Mouse (Mus musculus) midbrain, embryonic 14.5 days (tissue): ENCODE data around the gene Gm20388. TPM values are rescaled to one million over a fixed set of nuclear protein-coding genes. Genes with fewer than 3 reads are reported as not detected.
A peak's percentile ranks its signal among the peaks of the same experiment; 100 is the strongest.
"Not testable (repeated sequence)": the region's sequence is repeated elsewhere in the genome, so short reads cannot be mapped to it uniquely, and the experiment has no call there.

Experiments
- ATAC-seq: fragments of 200-750 bp; cut with Nextera tagmentation; 2 replicates; pipeline ENCODE4 v1.8.0; 2017; ENCODE audit warnings: moderate number of reproducible peaks, moderate library complexity; ENCODE audit not compliant: low FRiP score, low TSS enrichment
- DNase-seq: peaks from one replicate; pipeline ENCODE4 v3.0.0-alpha.2; 2015
- H3K27ac ChIP-seq: fragments of 300-500 bp; sonication (generic); replicated peaks from 2 replicates; pipeline ENCODE4 v1.5.1; 2014; ENCODE audit warnings: mild to moderate bottlenecking, low read depth, low read length, moderate library complexity
- H3K27me3 ChIP-seq: fragments of 300-500 bp; sonication (generic); 2 replicates; pipeline ENCODE4 v1.6.1; 2014; ENCODE audit warnings: low read length, control low read depth, mixed read lengths; ENCODE audit not compliant: control insufficient read depth, insufficient read depth
- H3K36me3 ChIP-seq: fragments of 300-500 bp; sonication (generic); 2 replicates; pipeline ENCODE4 v1.6.1; 2014; ENCODE audit warnings: low read length, control low read depth; ENCODE audit not compliant: control insufficient read depth, insufficient read depth
- H3K4me1 ChIP-seq: fragments of 300-500 bp; sonication (generic); 2 replicates; pipeline ENCODE4 v1.6.1; 2014; ENCODE audit warnings: mild to moderate bottlenecking, antibody characterized with exemption, low read length, control low read depth; ENCODE audit not compliant: control insufficient read depth, insufficient read depth
- H3K4me2 ChIP-seq: fragments of 300-500 bp; sonication (generic); 2 replicates; pipeline ENCODE4 v1.6.1; 2014; ENCODE audit warnings: mild to moderate bottlenecking, low read length, moderate library complexity
- H3K4me3 ChIP-seq: fragments of 300-500 bp; sonication (generic); replicated peaks from 2 replicates; pipeline ENCODE4 v1.5.1; 2014; ENCODE audit warnings: low read depth, low read length
- H3K9ac ChIP-seq: fragments of 300-500 bp; sonication (generic); replicated peaks from 2 replicates; pipeline ENCODE4 v1.6.1; 2014; ENCODE audit warnings: mild to moderate bottlenecking, low read length, moderate library complexity
- H3K9me3 ChIP-seq: fragments of 300-500 bp; sonication (generic); 2 replicates; pipeline ENCODE4 v1.6.1; 2016; ENCODE audit warnings: low read length, control low read depth, mixed read lengths; ENCODE audit not compliant: control insufficient read depth
- WGBS: fragments of 180-500 bp; shearing (Covaris S2); extraction: QIAGEN DNeasy Blood & Tissue Kit; methylation state at CpG from one replicate; pipeline ENCODE4 v1.1.7; 2014; 5-methylcytosine and 5-hydroxymethylcytosine counted together
- polyA plus RNA-seq: library from polyadenylated mRNA; unstranded; fragments of >200 nt; fragmentation: Nextera tagmentation; extraction: Ambion mirVana; gene quantifications from 2 replicates; pipeline ENCODE4 v1.2.1, GENCODE M21; 2014

The Gm20388 gene
- polyA plus RNA-seq, 1 experiment from 2014 or later: 4.1 TPM

DNA sequence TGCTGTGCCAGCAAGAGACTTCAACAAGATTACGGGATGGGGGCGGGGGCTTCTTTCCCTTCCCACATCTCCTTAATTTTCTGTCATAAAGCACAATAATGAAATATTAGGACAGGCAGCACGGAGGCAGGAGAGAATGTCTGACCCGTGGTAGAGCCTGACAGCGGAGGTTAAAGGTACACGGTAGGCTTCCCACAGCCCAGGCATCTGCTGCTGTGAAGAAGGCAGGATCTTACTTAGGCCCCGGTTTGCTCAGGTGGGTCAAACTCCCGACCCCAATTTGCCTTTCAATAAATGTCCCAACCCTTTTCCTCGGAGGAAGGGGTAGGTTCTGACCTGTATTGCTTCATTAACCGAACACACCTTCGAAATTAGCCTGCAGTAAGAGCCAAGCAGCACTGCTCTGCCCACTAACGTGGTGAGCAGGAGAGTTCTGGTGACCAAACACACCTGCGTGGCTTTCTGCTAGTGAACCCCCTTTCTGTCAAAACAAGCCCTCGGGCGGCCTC lies 3894.6 kb downstream of the Gm20388 start:
- H3K9ac ChIP-seq: peak overlapping the region; percentile 93; the same call in 1 of the 2 replicates
- DNase-seq (no peak), ATAC-seq (peak; percentile 53; the same call in 1 of the 2 replicates)
- H3K4me1 ChIP-seq: peaks cover 14% of the 10 kb centered on the region
- H3K36me3 ChIP-seq: no peaks in the 10 kb centered on the region
- no peaks in the 10 kb centered on the region for H3K9me3 ChIP-seq
- H3K27me3 ChIP-seq: no peaks in the 10 kb centered on the region
- peak overlapping the region; percentile 84 for H3K4me3 ChIP-seq
- peak overlapping the region; percentile 87 for H3K4me2 ChIP-seq
- H3K27ac ChIP-seq: peak overlapping the region; percentile 84
- WGBS: 13% methylated on average over 15 of the region's 15 CpGs

DNA sequence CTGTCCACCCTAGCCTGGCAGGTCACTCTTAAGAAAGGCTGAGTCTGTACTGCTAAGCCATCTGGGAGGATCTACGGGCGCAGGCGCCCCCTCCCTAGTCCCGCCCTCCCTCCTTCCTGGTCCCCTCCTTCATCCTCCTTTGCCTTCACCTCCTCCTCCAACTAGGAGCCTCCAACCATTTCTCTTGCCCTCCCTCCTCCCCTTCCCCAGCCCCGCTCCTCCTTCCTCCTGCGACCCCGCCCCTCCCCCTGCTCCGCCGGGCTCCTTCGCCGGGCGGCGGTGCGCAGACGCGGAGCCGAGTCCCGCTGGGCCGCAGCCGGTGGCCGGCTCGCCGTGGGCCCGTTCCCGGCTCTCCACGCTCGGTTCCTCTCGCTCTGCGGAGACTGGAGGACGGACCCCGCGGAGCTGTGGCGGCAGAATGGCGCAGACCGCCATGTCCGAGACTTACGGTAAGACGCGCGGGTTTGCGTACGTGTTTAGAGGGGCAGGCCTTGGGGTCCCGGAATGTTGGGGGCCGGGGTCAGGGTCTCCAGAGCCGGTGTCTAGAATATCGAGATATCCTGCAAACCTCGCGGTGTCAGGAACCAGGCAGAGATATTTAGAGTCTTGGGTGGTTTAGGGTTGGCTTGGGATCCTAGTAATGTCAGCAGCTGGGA lies 3895.2 kb downstream of the Gm20388 start, which contains the start of gene Rab4a:
Gene Rab4a, plus strand, starts transcription at position 268 of the 656 bp plus-strand sequence.
- Histone ChIP-seq H3K9ac (peak within 1 kb of the TSS; percentile 93), H3K36me3 (no peaks in the 10 kb centered on the region), H3K4me1 (peaks cover 14% of the 10 kb centered on the region), H3K4me3 (peak within 1 kb of the TSS; percentile 84), H3K27me3 (no peaks in the 10 kb centered on the region), H3K27ac (peak within 1 kb of the TSS; percentile 84), H3K4me2 (peak within 1 kb of the TSS; percentile 87), H3K9me3 (no peaks in the 10 kb centered on the region)
- DNase-seq: peak; percentile 95
- 0% methylated on average over 48 of the region's 48 CpGs for WGBS
- ATAC-seq: peak; percentile 92

DNA sequence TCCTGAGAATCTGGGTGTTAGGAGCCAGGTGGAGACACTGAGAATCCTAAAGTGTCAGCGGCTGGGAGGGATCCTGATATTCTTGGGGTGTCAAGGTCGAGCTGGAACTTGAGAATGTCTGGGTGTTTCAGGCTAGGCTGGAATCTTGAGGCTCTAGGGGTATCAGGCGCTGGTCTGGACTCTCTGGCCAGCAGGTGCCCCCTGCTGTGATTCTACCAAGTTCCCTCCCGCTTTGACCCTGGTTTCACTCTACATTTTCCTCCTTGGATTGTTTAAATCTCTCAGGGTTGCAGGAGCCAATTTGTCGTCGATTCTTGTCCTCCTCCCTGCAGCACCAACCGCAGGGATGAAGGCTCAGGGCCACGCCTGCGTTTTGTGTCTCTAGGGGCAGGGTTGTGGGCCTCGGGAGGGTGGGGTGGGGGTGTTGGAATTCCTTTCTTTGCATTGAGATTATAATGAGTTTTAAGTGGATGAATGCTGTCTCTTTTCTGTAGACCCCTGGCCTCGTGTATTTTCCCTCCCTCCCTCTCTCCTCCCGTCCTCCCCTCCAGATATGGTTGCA lies 3895.8 kb downstream of the Gm20388 start:
- H3K4me3 ChIP-seq: peak overlapping the region; percentile 84
- H3K9me3 ChIP-seq: no peaks in the 10 kb centered on the region
- H3K4me2 ChIP-seq: peak overlapping the region; percentile 87
- no peak for ATAC-seq
- DNase-seq: peak; percentile 53
- H3K4me1 ChIP-seq: peaks cover 14% of the 10 kb centered on the region
- peak overlapping the region; percentile 84 for H3K27ac ChIP-seq
- no peaks in the 10 kb centered on the region for H3K27me3 ChIP-seq
- WGBS: 1% methylated on average over 12 of the region's 12 CpGs
- no peaks in the 10 kb centered on the region for H3K36me3 ChIP-seq
- H3K9ac ChIP-seq: peak overlapping the region; percentile 93

DNA sequence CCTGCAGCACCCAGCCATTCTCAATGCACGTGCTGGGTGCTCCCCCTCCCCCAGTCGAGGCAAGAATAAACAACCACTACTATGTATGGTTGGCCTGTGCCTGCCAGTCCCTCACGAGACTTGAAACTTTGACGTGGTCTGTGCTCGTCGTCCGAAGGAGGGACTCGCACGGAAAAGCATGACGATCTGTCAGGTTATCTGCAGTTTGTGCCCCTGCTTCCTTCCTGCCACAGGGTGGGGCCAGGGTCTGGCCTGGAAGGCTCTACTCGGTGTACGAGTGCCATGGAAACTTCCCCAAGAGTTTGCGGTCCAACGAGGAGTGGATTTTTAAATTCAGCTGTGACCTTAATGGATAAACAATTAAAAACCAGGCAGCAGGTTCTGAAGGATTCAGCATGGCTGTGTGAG lies 3896.4 kb downstream of the Gm20388 start:
- Histone ChIP-seq H3K36me3 (no peaks in the 10 kb centered on the region), H3K4me2 (peak overlapping the region; percentile 87), H3K9ac (peak overlapping the region; percentile 93; the same call in 1 of the 2 replicates), H3K4me3 (peak overlapping the region; percentile 84), H3K9me3 (no peaks in the 10 kb centered on the region), H3K27ac (no peak overlapping the region), H3K27me3 (no peaks in the 10 kb centered on the region), H3K4me1 (peaks cover 14% of the 10 kb centered on the region)
- WGBS: 6% methylated on average over 14 of the region's 14 CpGs
- DNase-seq (peak; percentile 32), ATAC-seq (no peak)

DNA sequence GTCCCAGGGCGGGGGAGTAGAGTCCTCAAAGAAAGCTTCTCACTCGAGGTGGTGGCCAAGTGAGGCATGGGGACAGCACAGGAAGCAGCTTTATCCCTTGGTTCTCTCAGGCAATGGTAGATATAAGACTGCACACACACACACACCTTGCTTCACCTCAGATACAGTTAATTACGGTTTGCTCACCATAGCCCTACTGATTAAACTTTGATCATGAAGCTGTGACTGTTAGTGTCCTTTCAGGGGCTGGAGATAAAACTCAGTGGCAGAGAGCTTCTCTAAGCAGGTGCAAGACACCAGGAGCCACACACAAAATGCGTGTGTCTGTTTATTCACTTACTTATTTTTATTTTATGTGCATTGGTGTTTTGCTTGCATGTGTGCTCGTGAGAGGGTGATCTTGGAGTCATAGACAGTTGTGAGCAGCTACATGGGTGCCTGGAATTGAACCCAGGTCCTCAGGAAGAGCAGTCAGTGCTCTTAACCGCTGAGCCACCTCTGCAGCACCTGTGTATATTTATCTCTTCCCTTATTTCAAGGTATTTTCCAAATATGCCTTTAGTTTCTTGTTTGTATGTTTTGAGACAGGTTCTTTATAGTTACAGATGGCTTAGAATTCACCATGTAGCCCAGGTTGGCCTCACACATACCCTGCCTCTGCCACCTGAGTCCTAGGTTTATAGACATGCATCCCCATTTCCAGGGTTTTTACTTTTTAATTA lies 3897.4 kb downstream of the Gm20388 start:
- no peak for ATAC-seq
- Histone ChIP-seq H3K36me3 (no peaks in the 10 kb centered on the region), H3K4me3 (no peak overlapping the region), H3K27ac (no peak overlapping the region), H3K4me1 (peaks cover 14% of the 10 kb centered on the region), H3K4me2 (peak overlapping the region; percentile 87), H3K27me3 (no peaks in the 10 kb centered on the region), H3K9ac (peak overlapping the region; percentile 4; the same call in 1 of the 2 replicates), H3K9me3 (no peaks in the 10 kb centered on the region)
- 67% methylated on average over 6 of the region's 6 CpGs for WGBS
- DNase-seq: no peak

DNA sequence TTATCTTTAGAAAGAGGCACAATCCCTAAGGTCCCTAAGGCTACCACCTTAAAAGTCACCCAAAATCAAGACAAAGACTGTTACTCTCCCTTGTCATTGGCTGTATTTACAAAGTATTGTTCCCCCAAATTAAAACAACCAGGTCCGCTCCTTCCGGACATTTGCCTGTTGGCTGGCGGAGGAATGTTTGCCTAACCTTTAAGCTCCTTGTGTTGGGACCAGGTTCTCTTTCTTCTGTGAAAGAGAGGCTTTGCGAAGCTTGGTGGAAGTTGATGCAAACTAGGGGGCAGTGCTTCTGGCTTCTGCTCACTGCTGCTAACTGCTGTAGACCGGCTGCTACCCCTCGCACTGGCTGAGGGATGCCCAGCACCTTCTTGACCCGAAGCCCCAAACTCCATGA lies 3898.0 kb downstream of the Gm20388 start:
- peaks cover 14% of the 10 kb centered on the region for H3K4me1 ChIP-seq
- H3K27ac ChIP-seq: no peak overlapping the region
- DNase-seq: no peak
- H3K9me3 ChIP-seq: no peaks in the 10 kb centered on the region
- WGBS: 75% methylated on average over 7 of the region's 7 CpGs
- H3K9ac ChIP-seq: no peak overlapping the region
- H3K27me3 ChIP-seq: no peaks in the 10 kb centered on the region
- H3K36me3 ChIP-seq: no peaks in the 10 kb centered on the region
- H3K4me2 ChIP-seq: no peak overlapping the region
- H3K4me3 ChIP-seq: no peak overlapping the region
- ATAC-seq: no peak

DNA sequence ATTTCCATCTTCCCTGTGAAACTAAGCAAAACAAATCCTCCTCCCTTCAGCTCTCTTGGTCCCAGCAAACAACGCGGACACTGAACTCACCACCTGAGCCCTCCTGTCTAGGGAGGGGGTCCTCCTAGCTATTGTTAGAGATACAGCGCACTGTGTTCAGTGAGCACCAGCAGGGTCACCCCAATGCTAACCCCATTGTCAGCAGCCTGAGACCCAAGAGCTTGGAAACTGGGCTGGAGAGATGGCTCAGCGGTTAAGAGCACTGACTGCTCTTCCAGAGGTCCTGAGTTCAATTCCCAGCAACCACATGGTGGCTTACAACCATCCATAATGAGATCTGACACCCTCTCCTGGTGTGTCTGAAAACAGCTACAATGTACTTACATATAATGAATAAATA lies 3898.7 kb downstream of the Gm20388 start:
- not testable (repeated sequence) for H3K4me2 ChIP-seq, H3K36me3 ChIP-seq, H3K9ac ChIP-seq, H3K27me3 ChIP-seq, H3K4me3 ChIP-seq, ATAC-seq, H3K27ac ChIP-seq, DNase-seq, H3K9me3 ChIP-seq
- WGBS: 84% methylated on average over 4 of the region's 4 CpGs
- peaks cover 14% of the 10 kb centered on the region for H3K4me1 ChIP-seq

DNA sequence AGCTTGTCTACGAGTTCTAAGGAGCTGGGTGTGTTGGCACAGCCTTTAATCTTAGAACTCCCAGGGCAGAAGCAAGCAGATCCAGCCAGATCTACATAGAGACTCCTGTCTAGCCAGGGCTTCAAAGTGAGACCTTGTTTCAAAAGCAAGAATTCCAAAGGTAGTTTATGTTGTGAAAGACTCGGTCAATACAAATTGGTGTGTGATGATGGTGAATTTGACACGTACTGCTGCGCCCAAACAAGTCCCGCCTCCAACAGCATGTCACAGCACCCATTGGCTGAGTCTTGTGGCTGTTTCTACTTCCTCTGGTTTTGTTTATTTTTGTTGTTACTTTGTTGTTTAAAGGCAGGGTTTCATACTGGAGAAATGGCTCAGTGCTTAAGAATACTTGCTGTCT lies 3901.6 kb downstream of the Gm20388 start:
- Histone ChIP-seq H3K4me1 (peaks cover 6% of the 10 kb centered on the region), H3K27ac (no peak overlapping the region), H3K27me3 (no peaks in the 10 kb centered on the region), H3K4me2 (no peak overlapping the region), H3K9ac (no peak overlapping the region), H3K36me3 (0 out of 2 replicates have a peak, but pooled peaks cover 4% of the 10 kb centered on the region), H3K4me3 (no peak overlapping the region), H3K9me3 (no peaks in the 10 kb centered on the region)
- DNase-seq: no peak
- ATAC-seq: no peak
- 87% methylated on average over 5 of the region's 5 CpGs for WGBS
